Mouse (Mus musculus): Measurements from ENCODE around the gene Brd2. TPM values are rescaled to one million over a fixed set of nuclear protein-coding genes. Genes with fewer than 3 reads are reported as not detected.
"Not testable (repeated sequence)": the region's sequence is repeated elsewhere in the genome, so short reads cannot be mapped to it uniquely, and the experiment has no call there.

Brd2 gene
- polyA plus RNA-seq, 1 experiment from 2014 or later = 99.2 TPM

- DNase-seq (ENCODE audit: low spot score, missing footprints) (no peak), ATAC-seq (ENCODE audit: low FRiP score) (no peak)
- no peaks in the 10 kb centered on the region for H3K4me1 ChIP-seq (ENCODE audit: control insufficient read depth, insufficient read depth, low read length)
- 59% methylated on average over 3 of the region's 3 CpGs for WGBS
- no peak overlapping the region for H3K4me2 ChIP-seq
- H3K9ac ChIP-seq (ENCODE audit: low read length) = no peak overlapping the region
- no peak overlapping the region for H3K27ac ChIP-seq (ENCODE audit: low read depth, low read length)
- peaks cover 9% of the 10 kb centered on the region for H3K27me3 ChIP-seq (ENCODE audit: control insufficient read depth, insufficient read depth, low read length)
- H3K36me3 ChIP-seq (ENCODE audit: control insufficient read depth, insufficient read depth, low read length) = no peaks in the 10 kb centered on the region
- H3K9me3 ChIP-seq (ENCODE audit: control insufficient read depth, low read length) = no peaks in the 10 kb centered on the region
- no peak overlapping the region for H3K4me3 ChIP-seq (ENCODE audit: low read depth, low read length)
Observed at GRCm38 (mm10) chr17:34144960-34145371, 22.5 kb upstream of the Brd2 start.

GRCm38 (mm10) chr17:34144221-34144620, 21.8 kb upstream of the Brd2 start:
- H3K4me1 ChIP-seq (ENCODE audit: control insufficient read depth, insufficient read depth, low read length); H3K4me3 ChIP-seq (ENCODE audit: low read depth, low read length); H3K27ac ChIP-seq (ENCODE audit: low read depth, low read length); H3K36me3 ChIP-seq (ENCODE audit: control insufficient read depth, insufficient read depth, low read length); H3K4me2 ChIP-seq; H3K9ac ChIP-seq (ENCODE audit: low read length); DNase-seq (ENCODE audit: low spot score, missing footprints); ATAC-seq (ENCODE audit: low FRiP score); H3K9me3 ChIP-seq (ENCODE audit: control insufficient read depth, low read length): not testable (repeated sequence)
- 85% methylated on average over 4 of the region's 4 CpGs for WGBS
- H3K27me3 ChIP-seq (ENCODE audit: control insufficient read depth, insufficient read depth, low read length) = peaks cover 13% of the 10 kb centered on the region

GRCm38 (mm10) chr17:34143461-34143860, 21.0 kb upstream of the Brd2 start:
- Histone ChIP-seq H3K4me2 (no peak overlapping the region), H3K9me3 (ENCODE audit: control insufficient read depth, low read length) (no peaks in the 10 kb centered on the region), H3K9ac (ENCODE audit: low read length) (no peak overlapping the region), H3K4me3 (ENCODE audit: low read depth, low read length) (no peak overlapping the region), H3K27me3 (ENCODE audit: control insufficient read depth, insufficient read depth, low read length) (peaks cover 19% of the 10 kb centered on the region), H3K4me1 (ENCODE audit: control insufficient read depth, insufficient read depth, low read length) (peaks cover 3% of the 10 kb centered on the region; the same call in 1 of the 2 replicates), H3K27ac (ENCODE audit: low read depth, low read length) (no peak overlapping the region), H3K36me3 (ENCODE audit: control insufficient read depth, insufficient read depth, low read length) (no peaks in the 10 kb centered on the region)
- WGBS = 83% methylated on average over 5 of the region's 5 CpGs
- DNase-seq (ENCODE audit: low spot score, missing footprints) = no peak
- ATAC-seq (ENCODE audit: low FRiP score) = no peak

DNA sequence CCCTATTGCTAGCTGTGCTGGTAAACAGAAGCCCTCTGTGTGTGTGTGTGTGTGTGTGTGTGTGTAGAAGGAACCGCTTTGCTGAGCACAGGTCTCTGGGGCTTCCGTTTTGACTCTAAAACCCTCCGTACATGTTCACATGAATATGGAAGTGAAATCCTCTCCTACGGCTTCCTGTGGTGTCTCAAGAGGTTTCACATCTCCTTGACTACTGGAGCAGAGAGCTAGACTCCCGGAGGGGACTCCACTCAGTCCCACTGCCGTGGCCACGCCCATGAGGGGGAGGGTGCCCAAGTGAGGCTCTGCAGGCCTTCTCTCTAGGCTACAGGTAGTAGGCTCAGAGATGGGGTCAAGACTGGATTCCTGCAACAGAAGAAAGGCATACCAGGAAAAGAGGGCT, 20.6 kb upstream of the Brd2 start, which contains the start of gene H2-DMb2:
Gene H2-DMb2, plus strand, starts transcription at position 275 of the 400 bp plus-strand sequence.
- peaks cover 3% of the 10 kb centered on the region; the same call in 1 of the 2 replicates for H3K4me1 ChIP-seq (ENCODE audit: control insufficient read depth, insufficient read depth, low read length)
- no peaks in the 10 kb centered on the region for H3K9me3 ChIP-seq (ENCODE audit: control insufficient read depth, low read length)
- H3K36me3 ChIP-seq (ENCODE audit: control insufficient read depth, insufficient read depth, low read length) = no peaks in the 10 kb centered on the region
- no peak within 1 kb of the TSS for H3K9ac ChIP-seq (ENCODE audit: low read length)
- no peak for DNase-seq (ENCODE audit: low spot score, missing footprints)
- no peak for ATAC-seq (ENCODE audit: low FRiP score)
- H3K27me3 ChIP-seq (ENCODE audit: control insufficient read depth, insufficient read depth, low read length) = peaks cover 23% of the 10 kb centered on the region
- no peak within 1 kb of the TSS for H3K4me2 ChIP-seq
- H3K4me3 ChIP-seq (ENCODE audit: low read depth, low read length) = no peak within 1 kb of the TSS
- no peak within 1 kb of the TSS for H3K27ac ChIP-seq (ENCODE audit: low read depth, low read length)
- WGBS = 33% methylated on average over 7 of the region's 7 CpGs

DNA sequence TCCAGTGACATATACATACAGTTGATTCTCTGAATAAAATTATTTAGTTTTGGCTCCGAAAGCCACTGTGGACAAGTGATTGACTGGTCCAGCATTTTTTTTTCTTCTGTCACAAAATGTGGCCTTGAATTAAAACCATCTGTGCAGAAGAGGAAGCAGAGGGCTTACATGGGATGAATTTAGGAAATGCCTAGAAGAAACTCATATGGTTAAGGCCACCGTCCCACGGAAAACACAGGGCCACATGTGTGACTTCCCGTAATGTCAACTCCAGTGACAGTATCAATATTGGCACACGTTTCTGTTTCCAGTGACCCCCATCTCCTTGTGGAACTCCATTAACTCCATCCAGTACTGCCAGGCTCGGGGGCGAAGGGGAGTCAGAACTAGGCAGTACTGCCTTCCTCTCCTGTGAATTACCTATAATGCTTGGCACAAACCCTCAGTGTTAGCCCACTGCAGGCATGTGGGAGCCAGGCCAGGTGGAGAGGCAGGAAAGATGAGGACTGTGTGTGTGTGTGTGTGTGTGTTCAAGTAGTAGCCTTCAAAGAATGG, 20.1 kb upstream of the Brd2 start:
- no peak for ATAC-seq (ENCODE audit: low FRiP score)
- Histone ChIP-seq H3K27ac (ENCODE audit: low read depth, low read length) (no peak overlapping the region), H3K27me3 (ENCODE audit: control insufficient read depth, insufficient read depth, low read length) (peaks cover 23% of the 10 kb centered on the region), H3K36me3 (ENCODE audit: control insufficient read depth, insufficient read depth, low read length) (no peaks in the 10 kb centered on the region), H3K9ac (ENCODE audit: low read length) (no peak overlapping the region), H3K4me1 (ENCODE audit: control insufficient read depth, insufficient read depth, low read length) (peaks cover 3% of the 10 kb centered on the region; the same call in 1 of the 2 replicates), H3K4me2 (no peak overlapping the region), H3K4me3 (ENCODE audit: low read depth, low read length) (no peak overlapping the region), H3K9me3 (ENCODE audit: control insufficient read depth, low read length) (no peaks in the 10 kb centered on the region)
- no peak for DNase-seq (ENCODE audit: low spot score, missing footprints)
- WGBS = 87% methylated on average over 7 of the region's 7 CpGs

GRCm38 (mm10) chr17:34141448-34141847, 19.0 kb upstream of the Brd2 start:
- H3K27ac ChIP-seq (ENCODE audit: low read depth, low read length) = no peak overlapping the region
- peaks cover 3% of the 10 kb centered on the region; the same call in 1 of the 2 replicates for H3K4me1 ChIP-seq (ENCODE audit: control insufficient read depth, insufficient read depth, low read length)
- WGBS = 52% methylated on average over 4 of the region's 4 CpGs
- ATAC-seq (ENCODE audit: low FRiP score) = no peak
- no peaks in the 10 kb centered on the region for H3K36me3 ChIP-seq (ENCODE audit: control insufficient read depth, insufficient read depth, low read length)
- no peak overlapping the region for H3K4me3 ChIP-seq (ENCODE audit: low read depth, low read length)
- H3K4me2 ChIP-seq = no peak overlapping the region
- H3K9ac ChIP-seq (ENCODE audit: low read length) = no peak overlapping the region
- no peak for DNase-seq (ENCODE audit: low spot score, missing footprints)
- H3K27me3 ChIP-seq (ENCODE audit: control insufficient read depth, insufficient read depth, low read length) = peaks cover 23% of the 10 kb centered on the region
- no peaks in the 10 kb centered on the region for H3K9me3 ChIP-seq (ENCODE audit: control insufficient read depth, low read length)

DNA sequence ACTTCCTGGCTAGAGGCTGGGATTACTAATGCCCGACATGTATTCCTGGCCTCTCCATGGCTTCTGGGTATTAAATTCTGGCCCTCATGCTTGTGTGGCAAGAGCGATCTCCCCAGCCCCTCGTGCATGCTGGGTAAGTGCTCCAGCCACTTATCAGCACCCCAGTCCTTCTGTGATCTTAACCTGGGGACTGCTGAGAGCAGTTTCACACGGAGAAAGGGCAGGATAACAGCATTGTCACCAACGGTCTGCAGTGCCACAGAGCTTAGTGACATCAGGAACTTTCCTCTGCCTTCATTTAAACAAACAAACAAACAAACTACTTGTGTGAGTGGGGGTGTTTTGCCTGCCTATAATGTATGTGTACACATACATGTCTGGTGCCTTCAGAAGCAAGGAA, 17.8 kb upstream of the Brd2 start:
- no peak overlapping the region for H3K27ac ChIP-seq (ENCODE audit: low read depth, low read length)
- 20% methylated on average over 5 of the region's 5 CpGs for WGBS
- peaks cover 3% of the 10 kb centered on the region; the same call in 1 of the 2 replicates for H3K4me1 ChIP-seq (ENCODE audit: control insufficient read depth, insufficient read depth, low read length)
- no peak overlapping the region for H3K9ac ChIP-seq (ENCODE audit: low read length)
- H3K36me3 ChIP-seq (ENCODE audit: control insufficient read depth, insufficient read depth, low read length) = no peaks in the 10 kb centered on the region
- ATAC-seq (ENCODE audit: low FRiP score) (no peak), DNase-seq (ENCODE audit: low spot score, missing footprints) (no peak)
- peaks cover 23% of the 10 kb centered on the region for H3K27me3 ChIP-seq (ENCODE audit: control insufficient read depth, insufficient read depth, low read length)
- no peak overlapping the region for H3K4me3 ChIP-seq (ENCODE audit: low read depth, low read length)
- H3K4me2 ChIP-seq = 0 out of 2 replicates have a peak overlapping the region, but pooled peaks have one; percentile 51
- H3K9me3 ChIP-seq (ENCODE audit: control insufficient read depth, low read length) = no peaks in the 10 kb centered on the region

GRCm38 (mm10) chr17:34139416-34139815, 17.0 kb upstream of the Brd2 start:
- H3K9ac ChIP-seq (ENCODE audit: low read length) = peak overlapping the region; percentile 37; the same call in 1 of the 2 replicates
- peak; percentile 90 for DNase-seq (ENCODE audit: low spot score, missing footprints)

DNA sequence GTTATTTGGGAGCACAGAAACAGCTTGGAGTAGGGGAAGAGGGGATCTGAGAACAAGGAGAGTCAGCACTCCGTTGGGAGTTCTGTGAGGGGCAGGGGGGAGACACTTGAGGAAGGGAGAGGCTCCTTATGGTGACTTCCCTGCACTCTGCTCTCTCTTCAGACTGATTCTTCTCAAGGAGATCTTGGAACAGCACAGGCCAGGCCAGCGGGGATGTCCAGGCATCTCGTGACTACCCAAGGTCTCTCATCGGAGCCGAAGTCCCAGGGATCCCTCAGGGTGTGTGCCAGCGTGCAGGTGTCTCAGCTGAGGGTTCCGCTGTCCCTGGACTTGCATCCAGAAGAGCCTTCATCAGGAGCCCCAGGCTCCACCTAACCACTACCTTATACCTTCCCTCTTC, 16.2 kb upstream of the Brd2 start:
- Histone ChIP-seq H3K4me3 (ENCODE audit: low read depth, low read length) (no peak overlapping the region), H3K27ac (ENCODE audit: low read depth, low read length) (no peak overlapping the region), H3K9me3 (ENCODE audit: control insufficient read depth, low read length) (no peaks in the 10 kb centered on the region), H3K4me1 (ENCODE audit: control insufficient read depth, insufficient read depth, low read length) (peaks cover 3% of the 10 kb centered on the region; the same call in 1 of the 2 replicates), H3K36me3 (ENCODE audit: control insufficient read depth, insufficient read depth, low read length) (no peaks in the 10 kb centered on the region), H3K27me3 (ENCODE audit: control insufficient read depth, insufficient read depth, low read length) (peaks cover 23% of the 10 kb centered on the region), H3K9ac (ENCODE audit: low read length) (no peak overlapping the region), H3K4me2 (no peak overlapping the region)
- ATAC-seq (ENCODE audit: low FRiP score) (no peak), DNase-seq (ENCODE audit: low spot score, missing footprints) (no peak)
- 81% methylated on average over 7 of the region's 7 CpGs for WGBS

More at GRCm38 (mm10) chr17:34139416-34139815, 17.0 kb upstream of the Brd2 start:
- Histone ChIP-seq H3K9me3 (ENCODE audit: control insufficient read depth, low read length) (no peaks in the 10 kb centered on the region), H3K27me3 (ENCODE audit: control insufficient read depth, insufficient read depth, low read length) (peaks cover 23% of the 10 kb centered on the region), H3K27ac (ENCODE audit: low read depth, low read length) (no peak overlapping the region), H3K4me1 (ENCODE audit: control insufficient read depth, insufficient read depth, low read length) (peaks cover 3% of the 10 kb centered on the region; the same call in 1 of the 2 replicates), H3K4me3 (ENCODE audit: low read depth, low read length) (peak overlapping the region; percentile 30), H3K4me2 (peak overlapping the region; percentile 51), H3K36me3 (ENCODE audit: control insufficient read depth, insufficient read depth, low read length) (no peaks in the 10 kb centered on the region)
- no peak for ATAC-seq (ENCODE audit: low FRiP score)
- WGBS = 1% methylated on average over 16 of the region's 16 CpGs
